Mouse (Mus musculus) kidney, postnatal 4 days (tissue): ENCODE measurements around the gene Hivep1.

ENCODE experiments used
- DNase-seq, 2 experiments: peaks; one replicate each; pipeline ENCODE4 v3.0.0; 2021; ENCODE audit warnings: mixed read lengths in 2 of 2

Hivep1 gene

GRCm38 (mm10) chr13:42076751-42077302, 25.0 kb downstream of the Hivep1 start:
- DNase-seq: no peak

- no peak for DNase-seq
Measured at GRCm38 (mm10) chr13:42077629-42078028, 25.8 kb downstream of the Hivep1 start.

GRCm38 (mm10) chr13:42080131-42080916, 28.5 kb downstream of the Hivep1 start:
- no peak for DNase-seq

GRCm38 (mm10) chr13:42088339-42088738, 36.5 kb downstream of the Hivep1 start:
- DNase-seq: no peak

GRCm38 (mm10) chr13:42089025-42089424, 37.2 kb downstream of the Hivep1 start:
- no peak for DNase-seq

GRCm38 (mm10) chr13:42090751-42091150, 38.9 kb downstream of the Hivep1 start:
- DNase-seq: no peak

GRCm38 (mm10) chr13:42092392-42093139, 40.7 kb downstream of the Hivep1 start:
- peak in 1 of 2 experiments; percentile 0 for DNase-seq

GRCm38 (mm10) chr13:42093268-42094042, 41.6 kb downstream of the Hivep1 start:
- peak in 1 of 2 experiments; percentile 3 for DNase-seq

GRCm38 (mm10) chr13:42095826-42096515, 44.1 kb downstream of the Hivep1 start:
- peak in 1 of 2 experiments; percentile 27 for DNase-seq

GRCm38 (mm10) chr13:42097109-42097508, 45.3 kb downstream of the Hivep1 start:
- DNase-seq: no peak

- peak in 1 of 2 experiments; percentile 4 for DNase-seq
Measured at GRCm38 (mm10) chr13:42098522-42098921, 46.7 kb downstream of the Hivep1 start.

GRCm38 (mm10) chr13:42099523-42099922, 47.7 kb downstream of the Hivep1 start:
- DNase-seq: peak in 1 of 2 experiments; percentile 0

- DNase-seq: peak; percentile 39 to 54
Measured at GRCm38 (mm10) chr13:42101440-42102190, 49.8 kb downstream of the Hivep1 start.

- DNase-seq: peak; percentile 72 to 79
Measured at GRCm38 (mm10) chr13:42102980-42103379, 51.2 kb downstream of the Hivep1 start.

GRCm38 (mm10) chr13:42103486-42104166, 51.8 kb downstream of the Hivep1 start:
- DNase-seq: peak in 1 of 2 experiments; percentile 2

- DNase-seq: no peak
Measured at GRCm38 (mm10) chr13:42104371-42104770, 52.5 kb downstream of the Hivep1 start.

- peak in 1 of 2 experiments; percentile 0 for DNase-seq
Measured at GRCm38 (mm10) chr13:42108483-42109215, 56.8 kb downstream of the Hivep1 start.

- DNase-seq: no peak
Measured at GRCm38 (mm10) chr13:42110416-42110815, 58.6 kb downstream of the Hivep1 start.

GRCm38 (mm10) chr13:42112071-42112470, 60.2 kb downstream of the Hivep1 start:
- DNase-seq: no peak

- no peak for DNase-seq
Measured at GRCm38 (mm10) chr13:42112748-42113147, 60.9 kb downstream of the Hivep1 start.
